Mouse (Mus musculus): ENCODE measurements at regions not wholly inside any gene's neighbourhood (a gene's known extent, or its start where the extent isn't known, plus 50 kb on each side); places are given as distances from the start of the nearest gene placed in this dataset.

GRCm38 (mm10) chrX:121301915-121302314 lies 989.0 kb upstream of the H2afb3 start:
- in situ Hi-C loops (cut with MboI, MseI), result loop anchor here (25.0 kb wide), 1 partner anchor 1290 kb away; no protein-coding TSS in a partner anchor

- in situ Hi-C loops (cut with MboI, MseI), result no loop called here
Measured at GRCm38 (mm10) chrX:121291239-121291638, 978.3 kb upstream of the H2afb3 start.

- in situ Hi-C loops (cut with MboI, MseI), result no loop called here
Measured at GRCm38 (mm10) chrX:121270071-121270470, 957.2 kb upstream of the H2afb3 start.

GRCm38 (mm10) chrX:121269620-121270019 lies 956.7 kb upstream of the H2afb3 start:
- in situ Hi-C loops (cut with MboI, MseI), result no loop called here

GRCm38 (mm10) chrX:121232142-121233000 lies 919.5 kb upstream of the H2afb3 start:
- in situ Hi-C loops (cut with MboI, MseI), result no loop called here
